Mouse (Mus musculus): ENCODE data around the gene Kdm6b. TPM values are rescaled to one million over a fixed set of nuclear protein-coding genes. Genes with fewer than 3 reads are reported as not detected.

Gene Kdm6b
- polyA plus RNA-seq, 1 experiment: 3.3 TPM

DNA sequence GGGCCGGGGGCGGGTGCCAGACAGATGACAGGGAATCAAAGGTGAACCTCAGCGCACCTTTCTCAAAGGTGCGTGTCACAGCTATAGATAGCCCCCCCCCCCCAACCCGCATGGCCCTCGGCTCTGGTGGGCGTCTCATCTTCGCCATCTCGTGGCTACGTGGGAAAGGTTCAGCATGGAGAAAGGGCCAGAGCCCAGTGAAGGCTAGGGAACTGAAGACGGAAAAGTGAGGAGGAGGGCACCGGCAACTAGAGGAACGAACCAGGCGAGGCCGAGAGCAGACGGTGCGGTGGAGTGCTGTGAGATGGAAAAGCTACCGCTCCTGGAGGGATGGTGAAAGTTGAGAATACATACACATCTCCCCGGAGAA lies 6.0 kb upstream of the Kdm6b start:
- no peak for DNase-seq (ENCODE audit: low spot score)

DNA sequence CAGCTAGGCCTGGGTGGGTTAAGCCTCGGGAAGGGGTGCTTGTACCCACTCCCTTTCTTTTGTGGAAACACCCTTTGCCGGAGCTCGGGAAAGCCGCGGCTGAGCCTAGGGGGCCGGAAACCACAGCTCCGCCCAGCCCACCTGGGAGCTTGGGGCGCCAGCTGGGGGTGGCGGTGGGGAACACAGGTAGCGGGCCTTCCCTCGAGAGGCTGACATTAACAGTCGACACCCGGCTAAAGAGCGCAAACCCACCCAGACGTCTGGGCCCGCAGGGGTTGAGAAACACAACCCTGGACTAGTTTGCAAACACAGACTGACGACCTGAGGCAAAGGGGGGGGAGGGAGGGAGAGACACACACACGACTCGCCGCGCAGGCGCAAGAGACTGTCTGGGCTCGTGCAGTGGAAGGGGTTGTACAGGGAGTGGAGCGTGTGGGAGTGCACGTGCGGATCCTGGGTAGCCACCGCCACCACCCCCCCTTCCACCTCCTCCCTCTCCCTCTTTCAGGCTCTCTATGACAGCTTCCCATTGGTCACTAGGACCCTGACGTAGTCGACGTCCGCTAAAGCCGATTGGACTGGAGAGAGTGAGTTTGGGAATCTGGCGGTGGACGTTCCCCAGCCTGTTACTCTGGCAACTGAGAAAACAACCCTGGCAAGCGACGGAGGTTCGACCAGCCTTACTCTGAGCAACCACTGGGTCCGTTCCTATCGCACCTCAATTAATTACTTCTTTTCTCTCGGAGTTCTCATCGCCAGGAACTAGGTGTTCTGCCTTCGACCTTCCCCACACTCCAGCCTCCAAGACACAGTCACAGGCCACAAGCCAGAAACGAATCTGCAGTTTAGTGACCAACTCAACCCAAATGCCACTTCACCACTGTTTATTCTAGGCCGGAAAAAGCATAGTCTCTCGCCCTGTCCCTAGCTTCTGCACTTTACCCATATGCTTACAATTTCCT lies 5.3 kb upstream of the Kdm6b start:
- peak; percentile 62 for DNase-seq (ENCODE audit: low spot score)

DNA sequence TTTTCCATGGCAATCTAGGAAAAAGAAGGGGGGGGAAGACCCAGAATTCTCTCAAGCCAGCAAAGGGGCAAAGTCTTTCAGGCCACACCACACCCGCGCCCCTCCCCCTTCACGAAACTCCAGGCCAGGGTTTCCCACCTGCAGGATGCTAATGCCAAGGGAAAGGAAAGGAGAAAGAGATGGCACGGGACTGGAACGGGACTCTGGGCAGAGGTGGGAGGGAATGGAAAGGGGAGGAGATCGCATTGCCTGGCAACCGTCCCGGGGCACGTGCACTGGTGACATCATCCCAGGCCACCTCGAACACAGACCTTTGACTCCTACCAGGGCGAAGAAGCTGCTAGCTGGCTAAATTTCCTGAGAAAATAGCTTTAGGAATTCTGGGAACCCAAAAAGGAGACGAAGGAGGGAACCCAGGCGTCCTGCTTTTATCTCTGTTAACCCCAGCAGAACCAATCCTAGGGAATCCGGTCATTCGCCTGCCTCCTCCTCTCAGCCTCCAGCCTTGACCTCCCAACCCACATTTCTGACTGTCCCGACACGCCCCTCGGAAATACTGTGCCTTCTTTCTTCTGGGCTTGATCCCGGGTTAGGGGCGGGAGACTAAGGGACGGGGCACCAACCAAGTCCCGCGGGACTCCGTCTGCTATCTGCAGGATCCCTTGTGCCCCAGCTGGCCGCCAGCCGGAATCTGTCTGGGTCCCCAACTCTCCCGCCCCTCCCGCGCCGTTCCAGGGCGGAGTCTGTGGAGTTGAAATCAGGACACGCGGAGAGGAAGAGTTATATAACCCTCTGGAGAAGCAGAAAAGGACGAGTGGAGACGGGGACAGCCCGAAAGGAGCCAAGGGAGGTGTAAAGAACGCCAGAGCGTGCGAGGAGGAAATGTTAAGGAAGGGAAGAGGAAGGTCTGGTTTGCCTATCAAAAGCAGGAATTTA lies 4.2 kb upstream of the Kdm6b start:
- peak; percentile 86 for DNase-seq (ENCODE audit: low spot score)

GRCm38 (mm10) chr11:69416921-69417448 lies 3.5 kb upstream of the Kdm6b start:
- no peak for DNase-seq (ENCODE audit: low spot score)

GRCm38 (mm10) chr11:69416509-69416908 lies 3.0 kb upstream of the Kdm6b start:
- DNase-seq (ENCODE audit: low spot score): no peak

DNA sequence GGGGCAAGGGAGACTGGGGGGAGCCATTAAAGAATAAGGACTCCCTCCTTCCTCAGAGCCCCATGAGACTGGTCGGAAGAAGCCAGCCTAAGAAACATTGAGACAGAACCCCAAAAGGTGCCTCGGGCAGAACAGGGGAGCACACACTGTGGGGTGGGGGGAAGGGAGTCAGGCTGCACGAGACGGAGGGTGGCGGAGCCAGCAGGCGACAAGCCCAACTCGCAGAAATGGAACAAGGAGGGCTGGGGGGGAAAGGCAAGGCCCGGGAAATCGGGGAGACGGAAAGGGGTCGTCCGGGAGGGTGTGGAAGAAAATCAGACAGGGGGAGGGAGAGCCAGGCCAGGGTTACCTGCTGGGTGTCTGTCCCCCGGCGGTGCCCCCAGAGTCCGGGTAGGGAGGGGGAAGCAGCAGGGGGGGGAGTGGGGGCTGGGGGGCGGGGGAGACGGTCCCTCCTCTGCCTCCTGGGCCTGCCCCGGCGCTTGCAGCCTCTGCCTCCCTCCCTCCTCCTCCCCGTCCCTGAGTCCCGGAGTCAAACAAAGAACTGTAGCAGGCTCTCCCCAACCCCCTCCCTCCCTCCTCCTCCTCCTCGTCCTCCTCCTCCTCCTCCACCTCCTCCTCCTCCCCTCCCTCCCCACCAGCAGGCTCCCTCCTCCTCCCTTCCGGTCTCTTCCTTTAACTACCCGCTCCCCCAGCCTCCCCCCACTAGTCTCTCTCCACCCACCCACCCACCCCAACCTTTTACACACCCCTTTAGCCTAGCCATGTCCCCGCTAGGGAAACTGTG lies 2.4 kb upstream of the Kdm6b start:
- DNase-seq (ENCODE audit: low spot score): no peak

DNA sequence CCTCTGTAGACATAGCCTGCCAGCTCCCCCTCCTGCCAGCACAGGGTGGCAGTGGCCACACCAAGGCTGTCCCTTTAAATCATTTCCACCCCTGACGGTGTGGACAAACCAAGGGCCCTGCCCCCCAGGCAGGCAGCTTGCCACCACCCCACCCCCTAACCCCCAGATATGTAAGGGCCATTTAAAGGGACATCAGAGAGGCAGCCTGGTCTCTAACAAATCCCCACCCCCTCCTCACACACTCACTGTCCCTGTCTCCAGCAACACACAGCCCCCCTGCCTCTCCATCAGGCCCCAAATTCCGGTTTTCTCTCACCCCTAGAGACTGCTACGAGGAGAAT lies 1.8 kb upstream of the Kdm6b start:
- no peak for DNase-seq (ENCODE audit: low spot score)

DNA sequence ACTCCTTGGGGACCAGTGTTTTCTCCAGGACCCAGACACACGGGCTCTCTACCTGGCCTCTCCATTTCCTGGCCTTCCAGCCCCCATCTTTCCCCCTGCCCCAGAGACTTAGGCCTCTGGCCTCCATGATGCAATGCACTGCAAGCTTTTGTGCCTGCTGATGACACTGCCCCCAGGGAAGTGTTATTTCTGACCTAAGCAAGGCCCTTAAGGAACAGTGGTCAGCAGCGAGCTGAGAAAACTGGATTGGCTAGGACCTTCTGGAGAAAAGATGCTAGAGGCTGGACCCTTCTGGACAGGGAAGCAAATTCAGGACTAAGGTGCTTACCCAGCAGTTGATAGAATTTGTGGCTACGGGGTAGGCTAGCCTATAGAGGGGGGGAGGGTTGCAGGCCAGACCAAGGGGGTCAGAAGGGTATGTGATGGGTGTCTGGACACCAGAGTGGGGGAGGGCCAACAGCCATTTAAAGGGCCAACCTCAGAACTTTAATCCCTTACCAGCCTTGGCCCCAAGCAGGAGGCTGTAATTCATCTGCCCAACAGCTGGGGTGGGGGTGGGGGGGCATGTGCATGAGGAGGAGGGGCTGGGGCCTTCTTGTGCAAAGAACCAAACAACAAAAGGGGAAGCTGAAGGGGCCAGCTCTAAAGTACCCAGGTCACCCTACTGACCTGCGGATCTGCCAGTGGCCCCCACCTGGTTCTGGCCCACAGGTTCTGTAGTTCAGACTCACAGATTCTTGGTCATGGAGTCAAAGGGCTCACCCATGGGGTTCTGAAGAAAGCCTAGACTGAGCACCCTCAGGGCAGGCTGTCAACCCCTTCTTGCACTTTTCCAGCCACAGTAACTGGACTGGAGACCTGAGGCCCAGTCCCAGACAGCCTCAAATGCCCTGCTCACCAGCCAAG lies 1.2 kb upstream of the Kdm6b start:
- DNase-seq (ENCODE audit: low spot score): no peak

DNA sequence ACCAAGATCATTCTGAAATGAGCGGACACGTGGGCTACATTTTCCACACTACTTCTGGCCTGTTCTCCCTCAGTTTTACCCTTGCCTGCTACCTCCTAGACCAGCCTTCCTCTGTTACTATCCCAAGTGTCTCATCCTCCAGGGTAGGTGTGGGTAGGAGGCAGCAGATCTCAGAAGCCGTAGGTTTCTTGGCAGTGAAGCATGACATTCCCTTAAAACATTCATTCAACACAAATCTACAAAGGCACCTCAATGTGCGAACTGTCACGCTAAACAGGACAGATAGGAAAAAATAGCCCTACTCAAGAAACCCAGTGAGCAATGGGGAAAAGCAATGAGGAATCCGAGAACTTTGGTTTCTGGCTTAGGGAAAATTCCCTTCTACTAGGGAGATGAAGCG lies 927 bp downstream of the Kdm6b start:
- DNase-seq (ENCODE audit: low spot score): no peak

GRCm38 (mm10) chr11:69411538-69412203 lies 1.8 kb downstream of the Kdm6b start:
- peak; percentile 70 for DNase-seq (ENCODE audit: low spot score)

GRCm38 (mm10) chr11:69411073-69411535 lies 2.4 kb downstream of the Kdm6b start:
- peak; percentile 82 for DNase-seq (ENCODE audit: low spot score)

- DNase-seq (ENCODE audit: low spot score): no peak
These were observed 3.0 kb downstream of the Kdm6b start for GRCm38 (mm10) chr11:69410310-69411072.

DNA sequence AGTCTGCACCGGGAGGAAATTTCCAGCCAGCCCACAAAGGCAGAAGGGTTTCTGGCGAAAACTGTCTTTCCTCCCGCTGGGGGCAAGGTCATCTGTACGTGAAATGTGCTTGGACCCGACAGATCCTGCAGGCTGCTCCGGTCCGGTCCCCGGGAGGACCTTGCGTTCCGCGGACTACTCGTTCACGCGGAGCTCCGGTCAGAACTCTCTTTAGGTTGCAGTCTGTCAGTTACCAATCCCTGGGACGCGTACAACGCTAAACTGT lies 3.5 kb downstream of the Kdm6b start:
- no peak for DNase-seq (ENCODE audit: low spot score)

DNA sequence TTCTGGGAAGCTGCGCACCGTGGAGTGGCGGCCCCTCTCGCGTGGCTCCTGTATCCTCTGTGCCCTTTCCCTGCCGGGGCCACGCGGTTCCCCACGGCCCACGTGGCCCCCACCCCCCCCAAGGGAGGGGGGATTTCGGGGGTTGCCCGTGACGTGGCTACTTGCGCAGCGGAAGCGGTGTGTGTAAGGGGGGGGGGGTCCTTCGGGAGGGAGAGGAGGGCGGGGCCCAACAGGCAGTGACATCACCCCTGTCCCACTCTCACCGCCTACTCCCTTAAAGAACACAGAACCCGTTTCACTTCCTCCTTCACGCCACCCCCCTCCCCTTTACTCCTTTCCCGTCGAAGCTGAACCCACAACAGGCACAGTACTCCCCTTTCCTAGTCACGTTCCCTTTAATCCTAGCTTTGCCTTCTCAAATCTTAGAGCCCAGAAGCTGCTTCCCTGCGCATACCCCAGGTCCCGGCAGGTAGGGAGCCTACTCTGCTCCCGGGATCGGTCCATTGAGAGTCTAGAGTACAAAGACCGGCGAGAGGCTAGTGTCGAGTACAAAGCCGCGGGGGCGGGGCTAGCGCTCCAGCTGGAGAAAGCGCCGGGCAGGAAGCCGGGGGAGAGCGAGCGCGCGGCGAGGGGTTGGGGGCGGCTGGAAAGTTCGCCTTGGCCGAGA lies 4.0 kb downstream of the Kdm6b start:
- peak; percentile 75 for DNase-seq (ENCODE audit: low spot score)

DNA sequence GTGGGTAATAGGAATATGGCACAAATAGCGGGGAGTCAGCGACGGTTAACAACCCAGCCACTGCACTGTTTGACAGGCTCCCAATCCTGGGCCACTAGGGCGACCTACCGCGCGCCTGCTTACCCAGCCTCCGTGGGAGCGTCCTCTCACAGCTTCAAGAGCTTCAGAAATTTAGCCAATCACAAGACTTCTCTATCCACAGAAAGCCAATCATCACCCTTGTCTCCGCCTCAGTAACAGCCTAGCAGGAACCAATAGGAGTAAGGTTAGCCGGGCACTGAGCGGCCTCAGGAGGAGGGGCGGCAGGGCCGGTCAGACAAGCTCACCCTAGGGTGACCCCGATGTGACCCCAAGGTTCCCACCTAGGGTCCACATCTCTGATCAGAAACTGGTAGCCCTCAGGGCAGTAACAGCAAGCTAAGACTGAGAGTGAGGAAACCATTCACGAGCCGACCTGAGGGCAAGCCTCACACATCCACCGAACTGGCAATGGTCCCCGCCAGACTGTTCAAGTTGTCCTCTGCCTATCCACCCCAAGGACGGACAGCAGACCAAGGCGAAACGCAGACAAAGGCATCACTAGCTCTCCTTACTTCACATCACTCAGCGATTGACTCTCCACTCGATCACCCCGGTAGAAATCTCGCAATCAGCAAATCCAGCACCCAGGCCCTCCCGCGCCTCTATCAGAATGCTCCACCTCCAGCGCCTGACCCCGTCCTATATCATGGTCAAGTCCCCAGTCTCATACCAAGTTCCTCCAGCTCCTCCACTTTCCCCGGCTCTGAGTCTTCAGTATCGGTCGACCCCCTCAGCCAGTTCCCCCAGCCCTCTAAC lies 4.7 kb downstream of the Kdm6b start:
- DNase-seq (ENCODE audit: low spot score): peak; percentile 65

DNA sequence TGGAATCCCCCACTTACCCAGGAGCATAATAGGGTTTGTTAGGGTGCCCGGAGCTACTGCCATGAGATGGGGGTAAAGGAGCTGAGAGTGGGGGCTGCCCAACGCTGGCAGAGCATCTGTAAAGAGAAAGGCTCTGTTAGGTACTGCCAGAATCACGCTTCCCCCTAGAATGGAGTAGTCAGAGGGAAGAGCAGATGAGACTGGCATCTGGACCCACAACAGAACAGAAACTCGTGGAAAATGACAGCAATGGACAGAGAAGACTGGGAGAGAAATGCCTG lies 5.8 kb downstream of the Kdm6b start:
- no peak for DNase-seq (ENCODE audit: low spot score)

GRCm38 (mm10) chr11:69406867-69407723 lies 6.4 kb downstream of the Kdm6b start:
- no peak for DNase-seq (ENCODE audit: low spot score)
